Mouse (Mus musculus) midbrain, embryonic 13.5 days (tissue): Measurements from ENCODE around the gene Ercc2. TPM values are rescaled to one million over a fixed set of nuclear protein-coding genes. Genes with fewer than 3 reads are reported as not detected.

Experiments
- ATAC-seq: fragments of 200-750 bp; cut with Nextera tagmentation; 2 replicates; pipeline ENCODE4 v1.8.0; 2017; ENCODE audit warnings: mild to moderate bottlenecking, moderate TSS enrichment, moderate library complexity
- H3K27ac ChIP-seq: fragments of 300-500 bp; sonication (generic); 2 replicates; pipeline ENCODE4 v1.5.1; 2015; ENCODE audit warnings: inconsistent platforms, mild to moderate bottlenecking, moderate library complexity
- H3K27me3 ChIP-seq: fragments of 300-500 bp; sonication (generic); 2 replicates; pipeline ENCODE4 v1.6.1; 2015; ENCODE audit warnings: mild to moderate bottlenecking, inconsistent platforms
- H3K36me3 ChIP-seq: fragments of 300-500 bp; sonication (generic); 2 replicates; pipeline ENCODE4 v1.6.1; 2015; ENCODE audit warnings: mild to moderate bottlenecking, inconsistent platforms
- H3K4me1 ChIP-seq: fragments of 300-500 bp; sonication (generic); replicated peaks from 2 replicates; pipeline ENCODE4 v1.6.1; 2015; ENCODE audit warnings: inconsistent platforms
- H3K4me2 ChIP-seq: fragments of 300-500 bp; sonication (generic); replicated peaks from 2 replicates; pipeline ENCODE4 v1.6.1; 2015; ENCODE audit warnings: moderate library complexity, mild to moderate bottlenecking, inconsistent platforms
- H3K4me3 ChIP-seq: fragments of 300-500 bp; sonication (generic); replicated peaks from 2 replicates; pipeline ENCODE4 v1.5.1; 2015; ENCODE audit warnings: mild to moderate bottlenecking, inconsistent platforms
- H3K9ac ChIP-seq: fragments of 300-500 bp; sonication (generic); replicated peaks from 2 replicates; pipeline ENCODE4 v1.6.1; 2015; ENCODE audit warnings: mild to moderate bottlenecking, inconsistent platforms
- H3K9me3 ChIP-seq: fragments of 300-500 bp; sonication (generic); 2 replicates; pipeline ENCODE4 v1.6.1; 2016; ENCODE audit warnings: mild to moderate bottlenecking, inconsistent platforms
- WGBS: fragments of 180-500 bp; shearing (Covaris S2); methylation state at CpG from one replicate; pipeline ENCODE4 v1.1.7; 2015; 5-methylcytosine and 5-hydroxymethylcytosine counted together
- polyA plus RNA-seq: library from polyadenylated mRNA; unstranded; fragments of >200 nt; fragmentation: Nextera tagmentation; extraction: Ambion mirVana; gene quantifications from 2 replicates; pipeline ENCODE4 v1.2.1, GENCODE M21; 2015

Gene Ercc2
- polyA plus RNA-seq, 1 experiment from 2014 or later, result 28.9 TPM

DNA sequence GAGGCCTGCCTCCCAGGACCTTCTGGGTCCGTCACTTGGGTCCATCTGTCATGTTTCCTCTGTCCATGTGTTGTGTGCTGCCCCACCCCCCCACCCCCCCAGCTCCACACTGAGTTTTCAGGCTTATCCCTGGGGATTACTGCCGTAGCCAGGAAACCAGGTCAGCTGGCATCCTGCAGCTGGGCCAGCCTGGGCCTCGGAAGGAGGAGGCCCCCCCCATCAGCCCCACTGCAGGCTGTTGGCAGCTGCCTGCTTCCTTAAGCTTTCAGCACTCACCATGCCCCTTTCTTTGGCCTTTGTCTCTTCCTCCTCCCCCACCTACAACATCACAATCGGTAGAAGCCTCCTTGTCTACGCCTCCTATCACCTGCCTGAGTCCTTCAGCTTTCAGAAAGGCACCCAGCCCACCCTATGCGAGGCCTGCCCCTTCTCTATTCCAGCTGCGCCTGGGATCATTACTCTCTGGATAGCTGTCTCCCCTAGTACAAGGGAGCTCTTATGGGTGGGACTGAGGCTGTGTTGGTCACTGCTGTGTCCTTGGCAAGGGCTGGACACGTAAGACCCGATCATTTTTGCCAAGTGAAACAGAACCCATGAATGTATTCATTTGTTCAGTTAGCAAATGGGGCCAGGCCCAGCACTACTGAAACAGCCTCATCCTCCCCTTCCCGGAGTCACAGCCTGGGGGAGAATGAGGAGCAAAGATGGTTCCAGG lies 7.0 kb downstream of the Ercc2 start:
- Histone ChIP-seq H3K27ac (peak overlapping the region; percentile 84), H3K4me2 (no peak overlapping the region), H3K4me1 (peaks cover 24% of the 10 kb centered on the region), H3K36me3 (peaks cover 98% of the 10 kb centered on the region), H3K9me3 (no peaks in the 10 kb centered on the region), H3K27me3 (no peaks in the 10 kb centered on the region), H3K4me3 (no peak overlapping the region), H3K9ac (peak overlapping the region; percentile 50)
- WGBS, result 51% methylated on average over 10 of the region's 10 CpGs
- ATAC-seq, result peak; percentile 53

- Histone ChIP-seq H3K27me3 (peaks cover 10% of the 10 kb centered on the region), H3K9me3 (no peaks in the 10 kb centered on the region), H3K4me3 (no peak overlapping the region), H3K4me1 (peaks cover 6% of the 10 kb centered on the region), H3K4me2 (no peak overlapping the region), H3K9ac (no peak overlapping the region), H3K27ac (no peak overlapping the region), H3K36me3 (peaks cover 65% of the 10 kb centered on the region)
- no peak for ATAC-seq
- WGBS, result 92% methylated on average over 8 of the region's 8 CpGs
These were observed 12.7 kb downstream of the Ercc2 start for GRCm38 (mm10) chr7:19394484-19394883.

DNA sequence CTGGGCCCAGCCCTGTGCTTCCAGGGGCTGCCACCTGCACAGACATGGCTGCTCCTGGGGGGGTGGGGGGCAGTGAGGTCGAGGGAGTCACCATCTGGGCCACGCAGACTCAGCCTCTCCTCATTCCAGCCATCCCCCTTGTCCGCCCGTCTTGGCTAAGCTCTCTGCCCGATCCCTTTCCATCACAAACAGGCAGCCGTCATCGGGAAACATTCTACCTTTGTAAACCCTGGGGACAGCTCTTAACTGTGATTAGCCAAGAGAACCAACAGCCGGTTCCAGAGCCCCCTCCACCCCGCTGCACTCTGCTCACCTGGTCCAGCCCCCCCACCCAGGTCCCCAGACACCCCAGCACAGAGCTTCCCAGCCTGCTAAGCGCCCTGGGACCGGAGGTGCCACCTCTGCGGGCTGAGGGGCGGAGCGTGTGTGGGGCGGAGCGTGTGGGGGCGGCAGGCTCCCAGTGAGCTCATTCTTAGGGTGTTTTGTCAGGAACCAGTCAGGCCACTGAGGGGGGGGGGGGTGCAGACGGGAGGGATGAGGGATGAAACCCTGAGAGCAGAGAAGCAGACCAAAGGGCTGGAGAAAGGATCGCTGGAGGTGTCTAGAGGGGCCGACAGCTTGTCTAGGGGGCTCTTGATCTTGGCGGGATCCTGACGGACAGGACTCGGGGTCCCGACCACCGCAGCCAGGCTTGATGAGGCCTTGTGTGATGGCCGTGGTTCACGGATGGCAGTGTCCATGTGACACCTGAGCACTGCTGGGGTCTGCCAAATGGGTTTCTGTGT lies 17.9 kb downstream of the Ercc2 start:
- Histone ChIP-seq H3K36me3 (peaks cover 13% of the 10 kb centered on the region), H3K4me2 (peak overlapping the region; percentile 50), H3K27ac (no peak overlapping the region), H3K4me3 (peak overlapping the region; percentile 26), H3K9me3 (no peaks in the 10 kb centered on the region), H3K4me1 (peaks cover 19% of the 10 kb centered on the region), H3K27me3 (peaks cover 55% of the 10 kb centered on the region), H3K9ac (peak overlapping the region; percentile 28; the same call in 1 of the 2 replicates)
- 3% methylated on average over 27 of the region's 27 CpGs for WGBS
- peak; percentile 21; the same call in 1 of the 2 replicates for ATAC-seq

GRCm38 (mm10) chr7:19400946-19401345 lies 19.1 kb downstream of the Ercc2 start:
- Histone ChIP-seq H3K9me3 (no peaks in the 10 kb centered on the region), H3K4me1 (peaks cover 19% of the 10 kb centered on the region), H3K4me2 (no peak overlapping the region), H3K27ac (no peak overlapping the region), H3K9ac (no peak overlapping the region), H3K27me3 (peaks cover 64% of the 10 kb centered on the region), H3K36me3 (peaks cover under 1% of the 10 kb centered on the region; the same call in 1 of the 2 replicates), H3K4me3 (no peak overlapping the region)
- WGBS, result 82% methylated on average over 4 of the region's 4 CpGs
- no peak for ATAC-seq

DNA sequence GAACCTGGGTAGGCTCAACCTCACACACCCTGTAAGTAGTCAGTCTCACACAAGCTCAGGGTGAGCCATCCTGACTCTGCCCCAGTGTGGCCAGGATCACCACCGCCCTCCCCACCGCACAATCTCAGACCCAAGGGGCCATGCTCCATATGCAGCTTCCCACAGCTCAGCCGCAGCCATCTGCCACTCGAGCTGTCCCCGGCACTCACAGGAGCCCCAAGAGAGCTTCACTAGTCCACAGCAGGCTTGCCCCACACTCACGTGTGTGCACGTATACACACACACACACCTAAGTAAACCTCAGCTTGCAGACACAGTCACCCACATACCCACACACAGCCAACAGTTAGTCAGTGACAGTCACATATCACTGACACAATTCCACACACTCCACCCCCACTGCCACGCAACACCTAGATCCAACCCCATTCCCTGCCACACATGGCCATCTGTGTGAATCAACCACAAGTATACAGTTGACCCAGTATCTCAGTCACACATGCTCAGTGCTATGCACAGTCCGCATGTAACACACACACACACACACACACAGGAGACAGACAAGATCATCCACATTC lies 20.8 kb downstream of the Ercc2 start:
- Histone ChIP-seq H3K9me3 (no peaks in the 10 kb centered on the region), H3K9ac (no peak overlapping the region), H3K36me3 (no peaks in the 10 kb centered on the region), H3K4me3 (no peak overlapping the region), H3K27ac (no peak overlapping the region), H3K4me2 (no peak overlapping the region), H3K27me3 (peaks cover 76% of the 10 kb centered on the region), H3K4me1 (peaks cover 19% of the 10 kb centered on the region)
- 65% methylated on average over 9 of the region's 9 CpGs for WGBS
- no peak for ATAC-seq

DNA sequence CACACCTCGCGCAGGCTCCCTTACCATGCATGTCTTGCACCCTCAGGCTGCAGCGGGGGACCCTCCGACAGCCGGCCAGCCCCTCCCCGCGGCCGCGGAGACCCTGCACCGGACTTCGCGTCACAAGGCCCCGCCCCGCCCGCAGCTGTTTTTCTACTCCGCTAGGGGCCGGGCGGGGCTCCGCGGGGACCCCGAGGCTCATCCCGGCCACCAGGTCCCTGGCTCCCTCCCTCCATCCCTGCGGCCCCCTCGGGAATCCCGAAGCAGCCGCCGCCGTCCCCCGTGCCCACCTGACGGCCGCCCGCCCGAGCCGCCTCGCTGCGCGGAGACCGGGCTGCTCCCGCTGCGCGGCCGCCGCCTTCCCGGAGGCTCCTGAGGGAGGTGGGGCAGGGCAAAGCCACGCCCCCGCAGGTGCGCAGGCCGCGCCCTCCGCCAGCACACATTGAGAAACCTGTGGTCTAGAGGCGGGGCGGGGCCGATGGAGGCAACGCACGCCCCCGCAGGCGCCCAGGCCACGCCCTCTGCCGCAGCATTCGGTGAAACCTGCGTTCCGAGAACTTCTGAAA lies 22.0 kb downstream of the Ercc2 start, which contains the start of gene Klc3:
TSS of gene Klc3 (minus strand) at position 374 of the 566 bp plus-strand sequence.
- ATAC-seq, result no peak
- Histone ChIP-seq H3K27ac (no peak within 1 kb of the TSS), H3K27me3 (peaks cover 72% of the 10 kb centered on the region), H3K9me3 (no peaks in the 10 kb centered on the region), H3K4me1 (peaks cover 19% of the 10 kb centered on the region), H3K4me3 (peak within 1 kb of the TSS; percentile 51), H3K36me3 (no peaks in the 10 kb centered on the region), H3K4me2 (peak within 1 kb of the TSS; percentile 89), H3K9ac (peak within 1 kb of the TSS; percentile 68)
- whole genome bisulfite sequencing, result under 1% methylated on average over 62 of the region's 62 CpGs

DNA sequence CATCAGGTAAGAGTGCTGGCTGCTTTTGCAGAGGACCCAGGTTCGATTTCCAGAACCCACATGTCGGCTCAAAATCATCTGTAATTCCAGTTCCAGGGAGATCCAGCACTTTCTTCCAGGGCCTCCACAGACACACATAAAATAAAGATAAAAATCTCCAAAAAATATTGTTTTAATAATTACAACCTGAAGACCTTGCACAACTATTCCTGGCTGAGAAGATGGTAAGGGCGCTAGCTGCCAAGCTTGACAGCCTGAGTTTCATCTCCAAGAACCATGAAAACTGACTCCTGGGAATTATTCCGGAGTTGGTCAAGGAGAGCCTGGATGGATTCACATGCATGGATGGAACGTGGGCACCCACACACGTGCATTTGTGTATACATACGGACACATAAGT lies 22.7 kb downstream of the Ercc2 start, which contains the start of gene Ckm:
TSS of gene Ckm (plus strand) at position 301 of the 400 bp plus-strand sequence.
- Histone ChIP-seq H3K9ac (peak within 1 kb of the TSS; percentile 68), H3K27me3 (peaks cover 66% of the 10 kb centered on the region), H3K9me3 (no peaks in the 10 kb centered on the region), H3K27ac (no peak within 1 kb of the TSS), H3K4me3 (peak within 1 kb of the TSS; percentile 51), H3K4me1 (peaks cover 15% of the 10 kb centered on the region), H3K36me3 (no peaks in the 10 kb centered on the region), H3K4me2 (peak within 1 kb of the TSS; percentile 89)
- no peak for ATAC-seq
- 56% methylated on average over 7 of the region's 7 CpGs for WGBS

- Histone ChIP-seq H3K4me2 (0 out of 2 replicates have a peak overlapping the region, but pooled peaks have one; percentile 29), H3K9me3 (no peaks in the 10 kb centered on the region), H3K4me3 (no peak overlapping the region), H3K27ac (no peak overlapping the region), H3K27me3 (peaks cover 66% of the 10 kb centered on the region), H3K4me1 (peaks cover 10% of the 10 kb centered on the region), H3K36me3 (no peaks in the 10 kb centered on the region), H3K9ac (no peak overlapping the region)
- peak; percentile 84 for ATAC-seq
- 2% methylated on average over 19 of the region's 19 CpGs for WGBS
These were observed 23.6 kb downstream of the Ercc2 start for GRCm38 (mm10) chr7:19405417-19405816.

DNA sequence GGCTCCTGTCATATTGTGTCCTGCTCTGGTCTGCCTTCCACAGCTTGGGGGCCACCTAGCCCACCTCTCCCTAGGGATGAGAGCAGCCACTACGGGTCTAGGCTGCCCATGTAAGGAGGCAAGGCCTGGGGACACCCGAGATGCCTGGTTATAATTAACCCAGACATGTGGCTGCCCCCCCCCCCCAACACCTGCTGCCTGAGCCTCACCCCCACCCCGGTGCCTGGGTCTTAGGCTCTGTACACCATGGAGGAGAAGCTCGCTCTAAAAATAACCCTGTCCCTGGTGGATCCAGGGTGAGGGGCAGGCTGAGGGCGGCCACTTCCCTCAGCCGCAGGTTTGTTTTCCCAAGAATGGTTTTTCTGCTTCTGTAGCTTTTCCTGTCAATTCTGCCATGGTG lies 27.9 kb downstream of the Ercc2 start:
- no peak for ATAC-seq
- Histone ChIP-seq H3K9ac (0 out of 2 replicates have a peak overlapping the region, but pooled peaks have one; percentile 1), H3K27me3 (peaks cover 25% of the 10 kb centered on the region), H3K9me3 (no peaks in the 10 kb centered on the region), H3K27ac (no peak overlapping the region), H3K4me1 (no peaks in the 10 kb centered on the region), H3K4me2 (no peak overlapping the region), H3K36me3 (no peaks in the 10 kb centered on the region), H3K4me3 (no peak overlapping the region)
- WGBS, result 68% methylated on average over 6 of the region's 6 CpGs

DNA sequence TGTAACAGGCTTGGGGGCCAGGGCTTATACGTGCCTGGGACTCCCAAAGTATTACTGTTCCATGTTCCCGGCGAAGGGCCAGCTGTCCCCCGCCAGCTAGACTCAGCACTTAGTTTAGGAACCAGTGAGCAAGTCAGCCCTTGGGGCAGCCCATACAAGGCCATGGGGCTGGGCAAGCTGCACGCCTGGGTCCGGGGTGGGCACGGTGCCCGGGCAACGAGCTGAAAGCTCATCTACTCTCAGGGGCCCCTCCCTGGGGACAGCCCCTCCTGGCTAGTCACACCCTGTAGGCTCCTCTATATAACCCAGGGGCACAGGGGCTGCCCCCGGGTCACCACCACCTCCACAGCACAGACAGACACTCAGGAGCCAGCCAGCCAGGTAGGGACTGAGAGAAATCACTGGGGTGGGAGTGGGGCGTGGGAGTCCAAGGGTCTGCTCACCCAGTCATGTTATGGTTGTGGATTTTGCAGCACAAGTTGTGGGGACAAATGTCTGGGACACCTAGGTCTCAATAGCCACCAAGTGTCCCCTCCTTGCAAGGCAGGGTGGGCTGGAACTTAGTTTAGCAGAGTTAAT lies 29.0 kb downstream of the Ercc2 start:
- H3K4me2 ChIP-seq, result no peak overlapping the region
- 80% methylated on average over 11 of the region's 11 CpGs for WGBS

GRCm38 (mm10) chr7:19411783-19412182 lies 30.0 kb downstream of the Ercc2 start:
- no peak overlapping the region for H3K4me3 ChIP-seq
- H3K36me3 ChIP-seq, result no peaks in the 10 kb centered on the region
- no peaks in the 10 kb centered on the region for H3K4me1 ChIP-seq
- H3K4me2 ChIP-seq, result no peak overlapping the region
- H3K9ac ChIP-seq, result no peak overlapping the region
- no peak overlapping the region for H3K27ac ChIP-seq
- 83% methylated on average over 5 of the region's 5 CpGs for whole genome bisulfite sequencing
- peaks cover 16% of the 10 kb centered on the region for H3K27me3 ChIP-seq
- ATAC-seq, result no peak
- H3K9me3 ChIP-seq, result no peaks in the 10 kb centered on the region

More for the DNA sequence above, 29.0 kb downstream of the Ercc2 start:
- Histone ChIP-seq H3K27me3 (peaks cover 20% of the 10 kb centered on the region), H3K9me3 (no peaks in the 10 kb centered on the region), H3K9ac (no peak overlapping the region), H3K4me3 (no peak overlapping the region), H3K4me1 (no peaks in the 10 kb centered on the region), H3K36me3 (no peaks in the 10 kb centered on the region), H3K27ac (no peak overlapping the region)
- ATAC-seq, result no peak
